Mouse (Mus musculus) olfactory bulb, adult 2 months (tissue): ENCODE measurements around the gene Gabbr1. TPM values are rescaled to one million over a fixed set of nuclear protein-coding genes. Genes with fewer than 3 reads are reported as not detected.
"Not testable (repeated sequence)": the region's sequence is repeated elsewhere in the genome, so short reads cannot be mapped to it uniquely, and the experiment has no call there.

Experiments used
- H3K27ac ChIP-seq: fragments of 200-500 bp; 2 replicates; pipeline ENCODE4 v1.5.1; 2012; ENCODE audit warnings: low read depth, low read length; ENCODE audit not compliant: insufficient read depth
- H3K4me1 ChIP-seq: fragments of 200-500 bp; 2 replicates; pipeline ENCODE4 v1.6.1; 2012; ENCODE audit warnings: low read length; ENCODE audit not compliant: control insufficient read depth, insufficient read depth
- H3K4me3 ChIP-seq: fragments of 200-500 bp; 2 replicates; pipeline ENCODE4 v1.5.1; 2012; ENCODE audit warnings: mild to moderate bottlenecking, low read depth, low read length, moderate library complexity; ENCODE audit not compliant: insufficient read depth
- CTCF ChIP-seq: fragments of 200-500 bp; IDR thresholded peaks from 2 replicates; pipeline ENCODE4 v1.5.1; 2012; ENCODE audit warnings: low read depth, mild to moderate bottlenecking, low read length, moderate library complexity; ENCODE audit not compliant: insufficient read depth
- POLR2A ChIP-seq: fragments of 200-500 bp; IDR thresholded peaks from 2 replicates; pipeline ENCODE4 v1.6.1; 2012; ENCODE audit warnings: mild to moderate bottlenecking, low read depth, low read length, moderate library complexity; ENCODE audit not compliant: insufficient read depth
- WGBS: fragments of 180-500 bp; shearing (Covaris S2); methylation state at CpG from one replicate; pipeline ENCODE4 v1.1.7; 2018; 5-methylcytosine and 5-hydroxymethylcytosine counted together
- polyA plus RNA-seq: library from polyadenylated mRNA; stranded (reverse); fragments of >200 nt; gene quantifications from 2 replicates; pipeline ENCODE4 v1.2.4, GENCODE M21; 2012; ENCODE audit warnings: low replicate concordance; ENCODE audit not compliant: missing spikeins, insufficient read depth, insufficient read length

Gabbr1 gene
- polyA plus RNA-seq, 1 experiment: 221 TPM

GRCm38 (mm10) chr17:37011719-37012118 is 34.0 kb upstream of the Gabbr1 start:
- 67% methylated on average over 3 of the region's 3 CpGs for WGBS
- no peak overlapping the region for H3K27ac ChIP-seq
- no peak overlapping the region for H3K4me3 ChIP-seq
- H3K4me1 ChIP-seq: no peaks in the 10 kb centered on the region
- no peak for TF ChIP-seq CTCF
- no peak for TF ChIP-seq POLR2A

GRCm38 (mm10) chr17:37012141-37012540 is 33.6 kb upstream of the Gabbr1 start:
- H3K4me1 ChIP-seq: no peaks in the 10 kb centered on the region
- WGBS: 81% methylated on average over 5 of the region's 5 CpGs
- no peak overlapping the region for H3K4me3 ChIP-seq
- no peak for TF ChIP-seq POLR2A
- TF ChIP-seq CTCF: no peak
- H3K27ac ChIP-seq: no peak overlapping the region

GRCm38 (mm10) chr17:37016333-37016732 is 29.4 kb upstream of the Gabbr1 start:
- Histone ChIP-seq H3K4me3 (no peak overlapping the region), H3K4me1 (no peaks in the 10 kb centered on the region), H3K27ac (no peak overlapping the region)
- TF ChIP-seq POLR2A (no peak), CTCF (no peak)

GRCm38 (mm10) chr17:37018328-37018727 is 27.4 kb upstream of the Gabbr1 start:
- H3K4me1 ChIP-seq: no peaks in the 10 kb centered on the region; the same call in 1 of the 2 replicates
- TF ChIP-seq POLR2A (no peak), CTCF (no peak)
- H3K27ac ChIP-seq: no peak overlapping the region
- no peak overlapping the region for H3K4me3 ChIP-seq
- WGBS: 32% methylated on average over 3 of the region's 3 CpGs

GRCm38 (mm10) chr17:37019242-37019641 is 26.5 kb upstream of the Gabbr1 start:
- not testable (repeated sequence) for H3K4me1 ChIP-seq, H3K4me3 ChIP-seq, H3K27ac ChIP-seq
- WGBS: 78% methylated on average over 5 of the region's 5 CpGs

- no peak within 1 kb of the TSS for H3K27ac ChIP-seq
- H3K4me1 ChIP-seq: no peaks in the 10 kb centered on the region; the same call in 1 of the 2 replicates
- H3K4me3 ChIP-seq: no peak within 1 kb of the TSS
- TF ChIP-seq CTCF (no peak), POLR2A (no peak)
- 81% methylated on average over 9 of the region's 9 CpGs for WGBS
Measured at GRCm38 (mm10) chr17:37022628-37023576, 22.9 kb upstream of the Gabbr1 start, which contains the start of gene Mog. TSS of gene Mog (minus strand) at chr17:37023398.

GRCm38 (mm10) chr17:37026425-37026824 is 19.3 kb upstream of the Gabbr1 start:
- H3K4me1 ChIP-seq: peaks cover 5% of the 10 kb centered on the region; the same call in 1 of the 2 replicates
- no peak overlapping the region for H3K4me3 ChIP-seq
- TF ChIP-seq POLR2A (no peak), CTCF (no peak)
- WGBS: 60% methylated on average over 2 of the region's 2 CpGs
- no peak overlapping the region for H3K27ac ChIP-seq

GRCm38 (mm10) chr17:37027486-37027885 is 18.3 kb upstream of the Gabbr1 start:
- TF ChIP-seq POLR2A: no peak
- no peak for TF ChIP-seq CTCF
- WGBS: 96% methylated on average over 4 of the region's 4 CpGs
- Histone ChIP-seq H3K27ac (no peak overlapping the region), H3K4me1 (peaks cover 5% of the 10 kb centered on the region; the same call in 1 of the 2 replicates), H3K4me3 (no peak overlapping the region)

- 7% methylated on average over 10 of the region's 10 CpGs for WGBS
- Histone ChIP-seq H3K4me1 (peaks cover 5% of the 10 kb centered on the region; the same call in 1 of the 2 replicates), H3K27ac (peak overlapping the region; percentile 100), H3K4me3 (peak overlapping the region; percentile 97)
- TF ChIP-seq POLR2A (no peak), CTCF (no peak)
Measured at GRCm38 (mm10) chr17:37028212-37028611, 17.6 kb upstream of the Gabbr1 start.

- peak overlapping the region; percentile 97 for H3K4me3 ChIP-seq
- TF ChIP-seq POLR2A: peak; percentile 39; the same call in 1 of the 2 replicates
- TF ChIP-seq CTCF: no peak
- H3K27ac ChIP-seq: peak overlapping the region; percentile 100
- H3K4me1 ChIP-seq: peaks cover 5% of the 10 kb centered on the region; the same call in 1 of the 2 replicates
- 0% methylated on average over 14 of the region's 14 CpGs for WGBS
Measured at GRCm38 (mm10) chr17:37028683-37029120, 17.1 kb upstream of the Gabbr1 start.
